Mouse (Mus musculus): ENCODE measurements around the gene Arhgap15.

The Arhgap15 gene

DNA sequence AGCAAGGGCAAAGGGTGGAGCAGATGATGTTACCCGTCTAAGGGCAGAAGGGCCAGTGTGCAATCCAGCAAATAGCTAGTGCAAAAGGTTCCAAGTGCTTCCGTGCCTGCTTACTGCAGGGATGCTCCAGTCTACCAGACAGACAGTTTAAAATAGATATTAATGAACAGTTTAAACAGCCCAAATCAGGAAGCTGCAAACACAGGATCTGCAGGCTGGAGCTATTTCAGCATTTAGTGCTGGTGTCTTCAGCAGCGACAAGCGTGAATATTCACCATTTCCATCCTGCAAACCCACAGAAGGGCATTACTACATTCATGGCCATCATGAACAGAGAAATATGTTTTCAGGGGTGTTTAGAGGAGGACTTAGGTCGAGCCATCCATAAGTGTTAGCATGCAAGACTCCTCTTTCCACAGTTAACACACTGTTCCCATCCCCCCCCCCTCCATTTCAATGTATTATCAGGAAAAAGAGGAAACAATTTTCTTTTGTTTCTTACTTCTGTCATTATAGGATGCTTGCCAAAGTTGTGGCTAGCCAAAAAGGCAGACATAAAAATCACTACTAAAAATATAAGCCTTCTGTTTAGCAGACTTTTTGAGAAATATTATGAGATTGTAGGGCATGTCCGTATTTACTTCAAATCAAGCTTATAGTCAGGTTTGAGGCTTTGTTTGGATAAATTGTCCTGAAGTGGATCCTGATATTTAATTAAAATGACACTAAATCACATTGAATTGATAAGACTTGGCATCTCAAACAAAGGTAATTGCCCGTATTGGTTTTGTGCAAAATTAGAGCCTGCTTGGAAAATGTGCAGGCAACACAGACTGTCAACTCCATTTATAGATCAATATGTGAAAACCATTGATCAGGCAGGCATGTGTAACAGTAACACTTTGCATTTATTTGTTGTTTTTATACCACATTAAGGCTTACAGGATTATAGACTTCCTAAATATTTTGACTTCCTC, 35.4 kb downstream of the Arhgap15 start:
- DNase-seq = no peak

DNA sequence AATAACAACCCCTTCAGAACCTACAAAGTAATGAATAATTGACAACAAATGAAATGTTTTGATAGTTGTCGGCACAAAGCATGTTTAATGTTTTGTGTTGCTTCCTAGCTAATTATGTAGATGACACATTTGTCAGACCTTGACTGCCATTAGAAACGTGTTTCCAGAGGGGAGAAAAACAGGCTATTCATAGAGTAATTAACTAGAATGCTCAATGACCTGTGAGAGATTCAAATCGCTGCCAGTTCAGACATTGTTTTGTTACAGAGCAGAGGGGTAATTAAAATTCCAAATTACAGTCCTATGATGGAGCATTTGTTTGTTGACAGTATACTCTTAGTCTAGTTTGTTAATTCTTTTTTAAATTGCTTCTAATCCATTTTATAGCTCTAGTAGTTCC, 37.5 kb downstream of the Arhgap15 start:
- DNase-seq = no peak

DNA sequence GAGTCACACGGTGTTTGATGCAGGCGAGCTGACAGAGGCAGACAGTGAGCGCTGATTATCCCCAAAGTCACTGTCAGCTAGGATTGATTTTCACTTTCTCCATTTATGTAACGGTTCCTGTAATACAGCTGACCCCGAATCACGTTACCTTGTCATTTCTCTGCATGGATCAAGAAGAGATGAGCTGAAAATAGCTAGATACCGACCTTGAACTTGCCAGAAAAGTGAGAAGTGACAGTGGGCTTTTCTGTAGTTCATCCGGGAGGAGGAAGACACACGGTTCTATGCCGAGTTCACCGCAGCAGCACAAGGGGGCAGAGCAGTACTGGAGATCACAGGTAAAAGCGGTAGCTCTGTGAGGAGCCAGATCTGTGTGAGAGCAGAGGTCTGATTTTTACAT, 38.5 kb downstream of the Arhgap15 start:
- peak; percentile 15 for DNase-seq

DNA sequence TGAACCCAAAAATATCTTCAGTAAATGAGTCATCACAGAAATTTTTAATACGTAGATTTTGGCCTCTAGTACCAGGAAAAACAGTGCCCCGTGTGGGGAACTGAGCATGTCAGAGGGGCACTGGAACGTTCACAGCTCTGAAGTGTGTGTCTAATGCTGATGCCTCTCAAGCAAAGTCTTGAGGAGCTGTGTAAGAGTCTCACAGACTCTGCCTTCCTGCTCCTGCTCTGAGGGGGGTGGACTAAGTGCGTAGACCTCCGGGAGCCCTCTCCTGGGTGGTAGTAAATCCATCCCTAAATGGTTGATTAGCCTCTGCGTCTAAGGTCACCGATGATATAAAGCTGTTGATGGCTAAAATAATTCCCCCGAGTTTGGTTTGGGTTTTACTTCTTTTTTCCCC, 39.9 kb downstream of the Arhgap15 start:
- no peak for DNase-seq

DNA sequence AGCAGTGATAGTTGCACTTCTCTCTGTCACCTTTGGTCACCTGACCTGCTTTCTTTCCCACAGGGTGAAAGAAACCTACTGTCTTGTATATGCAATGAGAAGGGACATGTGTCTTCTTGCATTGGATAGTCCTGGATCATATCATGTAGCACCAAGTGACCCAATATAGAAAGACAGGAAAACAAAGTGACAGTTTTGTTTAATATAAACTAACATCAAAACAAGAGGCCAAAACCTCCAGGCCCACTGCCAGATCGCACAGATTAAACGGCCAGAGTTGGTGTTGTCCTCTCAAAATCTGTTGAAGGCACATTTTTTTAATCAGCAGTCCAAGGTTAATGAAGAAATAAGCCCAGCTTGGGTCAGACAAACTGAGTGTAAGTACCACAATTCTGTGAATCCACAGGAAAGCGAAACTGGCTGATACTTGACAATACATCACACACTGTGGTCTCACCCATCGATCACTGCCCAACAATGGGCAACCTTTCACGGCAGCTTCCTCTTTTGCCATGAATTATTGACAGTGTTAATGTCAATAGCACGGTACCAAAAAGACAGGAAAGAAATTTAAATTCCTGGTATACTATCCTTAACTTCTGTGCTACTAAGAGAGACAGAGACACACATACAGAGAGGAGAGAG, 41.5 kb downstream of the Arhgap15 start:
- no peak for DNase-seq

DNA sequence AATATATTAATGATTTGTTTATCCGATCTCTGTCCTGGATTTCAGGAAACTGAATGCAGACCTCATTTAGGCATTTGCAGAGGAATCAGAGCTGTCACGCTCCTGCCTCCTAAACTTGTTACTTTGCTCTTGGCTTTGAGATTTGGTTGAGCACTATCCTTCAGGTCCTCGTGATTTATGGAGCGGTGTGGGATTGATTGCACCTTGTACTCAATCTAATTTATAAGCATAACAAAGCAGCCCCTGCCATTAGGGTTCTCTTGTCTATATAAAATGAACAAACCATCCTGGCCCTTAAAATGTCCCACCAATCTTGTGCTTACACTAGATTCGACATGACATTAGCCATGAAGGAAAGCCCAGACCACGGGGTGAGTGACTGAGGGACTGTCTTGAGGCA, 43.0 kb downstream of the Arhgap15 start:
- no peak for DNase-seq

DNA sequence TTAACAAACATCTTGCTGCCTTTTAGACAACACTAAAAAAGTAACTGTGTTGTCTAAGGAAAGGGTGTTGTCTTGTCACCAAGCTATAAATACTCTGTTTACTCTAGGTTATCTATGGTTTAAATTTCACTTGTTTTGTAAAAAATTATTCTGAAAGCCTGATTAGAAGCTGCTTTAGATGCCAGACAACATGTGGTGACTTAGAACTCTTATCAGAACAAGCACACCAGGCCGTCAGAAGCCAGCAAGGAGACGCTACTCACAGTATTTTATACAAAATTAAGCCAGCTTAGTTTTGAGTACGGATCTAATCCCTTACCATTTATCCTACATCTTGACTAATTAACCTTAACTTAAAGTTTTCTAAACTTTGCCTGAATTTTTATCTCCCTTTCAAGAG, 44.5 kb downstream of the Arhgap15 start:
- no peak for DNase-seq

DNA sequence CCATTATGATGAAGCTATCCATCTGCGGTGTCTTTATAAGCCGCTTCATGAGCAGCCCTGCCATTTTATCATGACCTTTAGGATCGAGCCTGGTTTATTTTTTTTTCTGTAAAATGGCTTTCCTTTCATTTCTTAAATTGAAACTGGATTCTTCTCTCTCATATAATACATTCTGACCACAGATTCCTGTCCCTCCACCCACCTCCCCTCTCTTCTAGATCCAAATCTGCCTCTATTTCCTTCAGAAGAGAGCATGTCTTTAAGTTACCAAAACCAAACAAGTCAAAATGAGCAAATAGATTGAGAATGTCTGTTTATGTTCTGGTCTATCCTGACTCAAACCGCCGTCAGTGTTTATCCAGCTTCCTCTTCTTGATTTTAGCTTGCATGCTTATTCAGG, 46.1 kb downstream of the Arhgap15 start:
- DNase-seq = no peak

DNA sequence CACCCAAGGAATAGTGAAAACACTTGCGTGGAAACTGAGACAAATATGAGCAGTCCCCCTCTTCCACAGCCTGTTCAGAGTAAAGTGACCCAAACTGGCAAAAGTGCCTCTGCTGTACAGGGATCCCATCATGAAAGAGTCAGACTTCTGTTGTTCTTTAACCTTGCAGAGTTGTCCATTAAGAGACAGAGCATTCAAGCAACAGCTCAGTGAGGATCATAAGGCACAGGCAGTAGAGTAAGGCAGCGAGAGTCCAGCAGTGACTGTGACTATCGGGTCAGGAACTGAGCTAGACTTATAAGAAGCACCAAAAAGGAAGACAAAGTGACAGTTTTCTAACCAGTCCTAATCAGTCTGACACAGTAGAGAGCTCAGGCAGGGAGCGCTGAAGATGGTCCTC, 47.8 kb downstream of the Arhgap15 start:
- DNase-seq = no peak

DNA sequence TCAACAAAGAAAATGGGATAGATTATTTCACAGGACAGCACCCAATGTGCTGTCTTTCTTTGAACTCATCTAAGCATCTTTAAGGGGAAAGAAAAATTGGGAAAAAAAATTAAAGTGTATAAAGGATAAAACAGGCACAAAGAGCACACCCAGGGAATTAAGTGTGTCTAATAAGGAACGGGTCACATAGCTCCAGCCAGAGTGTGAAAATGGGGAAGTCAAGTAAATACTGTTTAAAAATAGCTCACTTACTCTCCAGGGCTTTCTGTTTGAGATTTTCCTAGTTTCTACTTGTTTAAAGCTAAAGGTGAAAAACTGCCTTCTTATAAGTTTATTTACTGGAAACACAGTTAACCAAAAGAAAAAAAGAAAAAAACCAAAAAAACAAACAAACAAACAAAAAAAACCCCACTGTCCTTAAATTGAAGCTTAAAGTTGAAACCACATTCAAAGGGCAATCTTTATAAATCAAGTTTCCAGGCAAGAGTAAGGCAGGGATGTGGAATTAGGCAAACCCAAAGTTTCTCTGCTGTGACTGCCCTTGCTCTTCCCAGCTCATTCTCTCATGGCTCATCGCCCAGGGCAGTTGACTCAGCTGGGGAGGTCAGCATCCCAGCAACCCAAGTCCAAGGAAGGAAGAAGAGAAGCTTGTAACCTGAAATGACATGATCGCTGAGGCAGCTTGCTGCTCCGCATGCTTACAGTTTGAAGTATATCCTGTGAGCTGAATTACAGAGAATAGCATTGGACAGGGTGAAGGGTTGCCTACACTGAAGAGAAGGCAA, 57.5 kb downstream of the Arhgap15 start:
- DNase-seq = no peak

DNA sequence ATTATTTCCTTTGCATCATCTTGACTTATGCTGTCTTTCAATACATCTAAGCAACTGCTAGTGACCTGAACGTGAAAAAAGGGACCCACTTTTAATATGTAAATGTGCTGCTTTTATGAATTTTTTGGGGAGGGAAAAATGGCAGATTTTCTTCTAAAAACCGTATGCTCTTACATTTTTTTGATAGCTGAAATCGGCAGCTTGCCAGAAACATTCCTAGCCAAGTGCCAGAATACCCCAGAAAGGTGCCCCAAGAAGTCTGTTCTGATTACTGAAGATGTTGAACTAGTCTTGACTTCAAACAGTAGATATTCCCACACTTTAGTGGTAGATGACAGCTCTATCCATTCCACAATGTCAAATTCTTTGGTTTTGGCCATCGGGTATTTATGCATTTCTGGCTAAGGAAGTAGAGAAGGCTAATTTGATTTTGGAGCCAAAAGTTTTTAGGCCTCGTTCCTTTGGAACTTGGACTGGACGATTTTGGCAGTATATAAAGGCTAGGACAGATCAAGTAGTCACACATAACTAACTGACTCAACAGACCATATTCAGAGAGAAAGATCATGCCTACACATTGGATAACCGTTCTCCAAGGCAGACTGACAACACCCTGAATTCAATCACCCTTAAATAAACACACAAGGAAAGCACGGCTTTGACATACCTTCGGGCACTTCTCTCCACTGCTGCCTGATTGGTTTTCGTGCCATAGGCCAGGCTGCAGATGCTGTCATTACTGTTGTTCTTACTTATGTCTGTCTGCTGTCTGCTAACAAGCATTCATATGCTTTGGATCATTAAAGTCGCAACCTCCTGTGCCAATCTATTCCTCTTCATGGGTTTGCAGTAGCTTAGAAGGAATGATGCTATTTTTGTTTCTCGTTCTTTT, 67.5 kb downstream of the Arhgap15 start:
- DNase-seq = no peak

DNA sequence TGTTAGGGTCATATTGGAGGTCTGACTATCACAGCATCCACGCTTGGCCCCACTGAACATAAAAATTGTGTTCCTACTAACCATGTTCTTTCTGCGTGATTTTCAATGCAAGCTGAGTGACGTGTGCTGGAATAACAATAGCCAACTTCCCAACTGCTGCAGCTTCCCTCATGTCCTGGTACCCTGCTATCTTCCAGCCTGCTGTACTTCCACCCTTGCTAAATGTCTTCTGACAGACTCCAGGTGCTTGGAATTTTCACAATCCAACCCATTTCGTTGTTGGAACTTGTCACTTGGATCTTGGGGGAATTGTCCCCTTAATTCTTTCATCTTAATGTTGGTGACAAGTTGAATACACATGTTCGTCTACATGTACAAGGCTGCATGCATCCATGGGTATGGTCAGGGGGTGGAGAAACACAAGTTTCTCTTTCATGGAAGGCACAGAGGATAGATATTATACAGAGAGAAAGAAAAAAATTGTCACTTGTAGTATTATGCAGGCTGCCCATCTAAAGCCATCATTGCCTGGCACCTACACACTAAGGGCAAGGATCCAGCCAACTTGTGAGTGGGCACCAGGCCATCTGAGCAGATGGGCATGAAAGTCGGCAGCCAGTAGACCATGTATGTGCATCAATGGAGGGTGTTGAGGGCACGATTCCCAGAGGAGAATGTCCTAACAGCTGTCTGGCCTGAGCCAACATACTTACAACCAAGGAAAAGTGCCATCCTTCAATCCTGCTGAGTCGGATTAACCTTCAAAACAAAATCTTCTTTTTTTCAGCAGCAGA, 68.4 kb downstream of the Arhgap15 start:
- peak; percentile 51 for DNase-seq

DNA sequence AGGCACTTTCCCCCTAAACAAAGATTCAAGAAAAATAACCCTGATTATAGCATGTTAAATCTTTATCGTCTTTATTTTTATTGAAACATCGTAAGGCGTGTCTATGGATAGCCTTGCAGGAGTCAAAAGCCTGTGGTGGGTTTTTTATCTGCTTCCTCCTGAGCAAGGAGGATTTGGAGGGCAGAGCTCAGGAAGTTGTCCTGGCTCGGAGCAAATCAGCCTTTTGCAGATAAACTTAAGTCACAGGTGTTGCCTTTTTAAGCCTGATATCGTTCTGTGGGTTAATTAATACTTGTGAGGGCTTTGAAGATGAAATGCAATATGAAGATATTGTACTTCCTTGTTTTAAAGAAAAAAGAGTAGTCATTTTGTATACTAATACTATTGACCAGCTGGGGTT, 87.3 kb downstream of the Arhgap15 start:
- no peak for DNase-seq

DNA sequence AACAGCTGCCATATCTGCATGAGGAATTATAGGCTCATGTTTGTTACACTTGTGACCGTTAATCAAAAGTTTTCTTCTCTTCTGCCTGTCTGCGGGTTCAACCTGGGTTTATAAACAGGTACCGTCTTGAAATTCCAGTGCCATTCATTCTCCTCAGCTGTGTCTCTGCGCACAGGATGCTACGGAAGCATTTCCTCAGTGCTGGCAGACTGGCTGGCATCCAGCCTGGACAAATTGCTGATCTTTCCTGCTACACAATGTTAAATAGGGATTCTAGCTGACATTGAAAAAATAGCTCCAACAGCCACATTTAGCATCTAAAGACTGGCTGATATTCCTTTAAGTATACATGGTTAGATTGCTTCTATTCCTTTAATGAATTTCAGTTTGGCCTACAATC, 93.0 kb downstream of the Arhgap15 start:
- no peak for DNase-seq

DNA sequence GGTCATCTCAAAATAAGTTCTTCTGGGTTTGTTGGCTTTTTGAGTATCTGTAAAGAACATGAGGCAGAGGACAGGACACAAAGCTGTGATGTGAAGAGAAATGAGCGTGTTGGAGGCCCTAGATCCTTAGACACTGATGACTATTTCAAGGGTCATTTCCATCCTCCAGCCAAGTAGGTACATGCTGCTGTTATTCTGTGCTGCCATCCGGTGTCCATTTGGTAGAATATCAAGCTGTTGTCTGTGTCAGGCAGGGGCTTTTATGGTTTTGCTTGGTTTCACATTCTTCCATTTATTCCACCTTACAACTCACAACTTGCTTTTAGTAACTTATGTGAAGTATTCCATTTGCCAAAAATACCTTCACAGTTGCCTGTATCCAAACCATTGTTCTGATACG, 102.6 kb downstream of the Arhgap15 start:
- DNase-seq = no peak

DNA sequence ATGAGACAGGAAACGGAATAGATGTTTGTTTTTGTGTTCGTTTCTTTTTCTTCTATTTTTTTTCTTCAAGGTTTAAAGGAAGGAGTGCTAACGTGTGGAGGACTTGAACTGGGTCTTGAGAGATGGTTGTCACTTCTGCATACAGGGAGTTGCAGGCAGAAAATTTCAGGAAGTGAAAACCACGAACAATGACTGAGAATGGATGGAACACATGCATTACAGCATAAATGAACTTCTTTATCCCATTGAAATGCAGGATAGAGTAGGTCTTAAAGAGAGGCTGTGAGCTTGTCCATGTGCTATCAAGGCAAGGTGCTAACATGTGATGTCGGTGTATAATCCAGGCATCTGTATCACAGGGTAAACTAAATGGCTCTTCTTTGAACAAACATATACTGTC, 114.1 kb downstream of the Arhgap15 start:
- no peak for DNase-seq

DNA sequence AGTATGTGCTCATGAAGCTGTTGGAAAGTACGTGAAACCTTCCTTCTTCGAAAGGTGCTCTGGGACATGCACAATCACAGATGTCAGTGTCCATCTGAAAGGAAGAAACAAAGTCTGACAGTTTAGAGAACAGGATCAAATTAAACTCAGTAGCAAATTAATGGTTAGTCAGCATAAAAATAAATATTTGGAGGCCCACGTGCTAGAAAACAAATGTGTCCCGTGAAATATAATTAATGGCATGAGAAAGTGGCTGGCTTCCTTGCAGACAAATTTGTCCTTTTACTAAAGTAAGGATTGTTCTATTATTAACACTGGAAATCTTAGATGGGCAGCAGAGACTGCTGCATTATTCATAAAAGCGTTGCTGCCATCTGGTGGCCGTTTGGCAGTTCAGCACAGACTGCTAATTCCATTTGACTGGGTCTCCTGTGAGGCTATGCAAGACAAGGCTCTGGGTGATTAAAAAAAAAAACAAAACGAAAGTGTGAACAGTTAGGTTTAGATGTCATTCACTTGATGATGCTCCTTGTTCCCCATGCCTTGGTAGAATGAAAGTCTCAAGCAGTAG, 153.9 kb downstream of the Arhgap15 start:
- DNase-seq = peak; percentile 49

DNA sequence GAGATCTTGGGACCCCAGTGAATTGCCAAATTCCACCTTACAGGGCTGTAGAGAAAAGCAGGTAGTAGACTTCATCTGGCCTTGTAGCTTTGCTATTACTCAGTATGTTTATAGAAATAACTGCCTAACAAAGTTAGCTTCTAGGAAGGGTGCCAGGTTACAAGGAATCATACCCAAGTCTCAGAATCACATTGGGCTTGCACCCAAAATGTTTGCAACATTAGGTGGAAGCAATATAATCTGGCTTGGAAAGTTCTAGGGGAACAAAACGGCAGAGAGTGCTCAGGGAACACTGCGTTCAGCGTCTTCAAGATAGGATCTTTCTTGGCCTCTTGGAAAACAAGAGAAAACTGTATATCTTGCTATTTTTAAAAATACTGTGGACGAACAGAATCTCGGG, 158.9 kb downstream of the Arhgap15 start:
- no peak for DNase-seq

DNA sequence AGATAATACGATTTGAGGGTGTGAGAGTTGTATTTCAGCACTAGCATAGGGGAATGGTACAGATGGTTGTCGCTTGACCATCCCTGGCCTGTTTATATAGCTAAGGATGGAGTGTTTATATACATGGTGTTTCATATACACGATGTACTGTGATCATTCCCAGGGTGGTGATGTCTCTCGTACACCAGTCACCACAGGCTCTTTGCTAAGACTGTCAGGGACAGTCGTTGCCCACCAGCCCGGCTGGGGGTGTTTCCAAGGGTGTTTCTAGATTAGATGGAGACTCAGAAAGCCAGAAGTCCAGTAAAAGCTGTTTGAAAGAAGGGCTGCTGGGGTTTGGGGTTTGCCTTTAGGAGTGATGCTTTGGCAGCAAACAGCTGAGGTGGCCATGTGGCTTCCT, 165.5 kb downstream of the Arhgap15 start:
- no peak for DNase-seq

DNA sequence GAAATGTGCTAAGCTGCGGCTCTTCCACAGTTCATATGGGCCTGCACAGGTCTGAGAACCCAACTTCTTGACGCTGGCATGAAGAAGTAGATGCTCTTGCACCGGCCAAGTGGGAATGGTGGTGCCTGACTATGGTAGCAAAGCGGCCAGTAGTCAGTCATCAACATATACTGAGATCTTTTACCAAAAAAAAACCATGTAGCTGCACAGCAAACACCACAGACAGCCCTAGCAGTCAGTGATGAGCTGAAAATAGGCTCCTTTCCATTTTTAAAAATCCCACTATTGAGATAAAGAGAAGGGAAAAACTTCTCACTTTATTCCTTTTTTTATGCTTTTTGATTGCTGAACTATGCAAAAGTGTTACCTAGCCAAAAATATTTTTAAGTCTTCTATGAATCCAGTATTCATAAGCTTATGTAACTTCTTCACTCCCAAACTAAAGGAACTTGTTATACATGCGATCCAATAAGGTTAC, 175.3 kb downstream of the Arhgap15 start:
- no peak for DNase-seq

DNA sequence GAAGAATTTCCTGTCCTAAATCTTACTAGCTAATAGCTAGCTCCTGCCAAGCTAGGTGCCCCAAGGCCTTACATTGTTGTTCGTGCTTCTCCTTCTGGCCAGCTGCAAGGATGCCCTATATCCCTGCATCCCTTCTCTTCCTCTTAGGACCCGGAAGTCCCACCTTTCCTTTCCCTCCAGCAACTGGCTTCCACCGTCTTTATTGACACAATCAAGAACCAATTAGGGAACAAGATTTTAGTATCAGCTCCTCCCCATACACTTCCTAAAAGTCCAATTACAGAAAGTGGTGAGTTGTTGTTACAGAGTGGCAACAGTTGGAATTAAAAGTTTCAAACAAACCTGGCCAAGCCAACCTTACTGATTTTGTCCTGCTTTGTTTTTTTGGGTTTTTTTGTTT, 183.1 kb downstream of the Arhgap15 start:
- DNase-seq = no peak

Data from cerebellum, adult 11-12 months (tissue).